Mouse (Mus musculus) cortical plate, adult 2 months (tissue): ENCODE results near the gene Clip2. TPM values are rescaled to one million over a fixed set of nuclear protein-coding genes. Genes with fewer than 3 reads are reported as not detected.

Experiments
- H3K27ac ChIP-seq: fragments of 200-500 bp; 2 replicates; pipeline ENCODE4 v1.5.1; 2012; ENCODE audit warnings: low read length, control low read depth, inconsistent platforms; ENCODE audit not compliant: insufficient read depth
- H3K4me1 ChIP-seq: fragments of 200-500 bp; 2 replicates; pipeline ENCODE4 v1.6.1; 2011; ENCODE audit warnings: low read length; ENCODE audit not compliant: control insufficient read depth, insufficient read depth
- H3K4me3 ChIP-seq: fragments of 200-500 bp; 2 replicates; pipeline ENCODE4 v1.5.1; 2011; ENCODE audit warnings: mild to moderate bottlenecking, low read length, control low read depth; ENCODE audit not compliant: insufficient read depth
- CTCF ChIP-seq: fragments of 200-500 bp; IDR thresholded peaks from 2 replicates; pipeline ENCODE4 v1.5.1; 2011; ENCODE audit warnings: mild to moderate bottlenecking, control low read depth, low read length; ENCODE audit not compliant: insufficient read depth; ENCODE audit errors: extremely low read depth
- POLR2A ChIP-seq: fragments of 200-500 bp; IDR thresholded peaks from 2 replicates; pipeline ENCODE4 v1.6.1; 2011; ENCODE audit warnings: mild to moderate bottlenecking, low read length, control low read depth; ENCODE audit not compliant: insufficient read depth; ENCODE audit errors: extremely low read depth
- polyA plus RNA-seq: library from polyadenylated mRNA; depleted of rRNA; stranded (reverse); fragments of >200 nt; gene quantifications from 2 replicates; pipeline ENCODE4 v1.2.3, GENCODE M21; 2012

The Clip2 gene
- polyA plus RNA-seq, 1 experiment: 74.1 TPM

DNA sequence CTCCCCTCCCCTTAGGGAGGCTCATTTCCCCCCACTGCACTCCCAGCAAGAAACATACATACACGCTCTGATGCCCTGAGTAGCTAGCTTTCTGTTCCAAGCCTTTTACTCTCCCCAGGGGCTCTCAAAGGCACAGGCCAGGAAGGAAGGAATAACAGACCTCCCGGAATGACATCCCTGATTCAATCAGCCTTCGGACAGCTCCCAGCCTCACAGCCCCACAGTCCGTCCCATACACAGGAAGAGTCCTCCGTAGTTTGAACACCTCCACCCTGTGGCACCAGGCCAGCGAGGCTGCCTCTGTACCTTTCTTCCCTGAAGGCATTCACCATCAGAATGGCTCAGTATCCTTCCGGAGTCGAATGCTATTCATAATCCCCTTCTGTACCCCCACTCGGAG is 23.7 kb downstream of the Clip2 start:
- no peak for TF ChIP-seq POLR2A
- TF ChIP-seq CTCF: no peak
- H3K27ac ChIP-seq: 0 out of 2 replicates have a peak overlapping the region, but pooled peaks have one; percentile 38
- H3K4me3 ChIP-seq: no peak overlapping the region
- H3K4me1 ChIP-seq: peaks cover 5% of the 10 kb centered on the region

DNA sequence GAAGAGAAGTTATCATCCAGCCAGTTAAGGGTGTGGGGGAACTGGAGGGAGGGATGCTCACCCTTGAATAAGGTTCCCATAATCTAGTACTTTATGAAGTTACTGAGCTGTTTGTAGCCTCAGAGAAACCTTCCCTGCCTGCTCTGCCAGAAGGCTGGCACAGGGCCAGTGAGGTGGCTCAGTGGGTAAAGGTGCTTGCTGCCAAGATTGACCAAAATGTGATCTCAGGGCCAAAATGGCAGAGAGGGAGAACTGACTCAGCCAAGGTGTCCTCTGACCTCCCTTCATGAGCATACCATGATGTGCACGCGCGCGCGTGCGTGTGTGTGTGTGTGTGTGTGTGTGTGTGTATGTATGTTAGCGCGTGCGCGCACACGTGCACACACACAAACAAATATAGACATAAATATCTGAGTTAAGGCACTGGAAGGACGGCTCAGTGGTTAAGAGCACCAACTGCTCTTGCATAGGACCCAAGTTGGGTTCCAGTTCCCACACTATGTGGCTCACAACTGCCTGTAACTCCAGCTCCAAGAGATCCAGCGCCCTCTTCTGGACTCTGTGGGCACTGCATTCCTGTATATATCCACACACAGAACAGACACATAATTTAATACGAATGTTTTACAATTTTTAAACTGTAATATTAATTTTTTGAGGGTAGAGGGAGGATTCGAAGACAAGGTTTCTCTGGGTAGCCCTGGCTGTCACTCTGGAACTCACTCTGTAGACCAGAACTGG is 26.1 kb downstream of the Clip2 start:
- H3K4me1 ChIP-seq: peaks cover 7% of the 10 kb centered on the region
- H3K27ac ChIP-seq: no peak overlapping the region
- no peak for TF ChIP-seq POLR2A
- TF ChIP-seq CTCF: 0 out of 2 replicates have a peak, but pooled peaks have one; percentile 3
- no peak overlapping the region for H3K4me3 ChIP-seq

- TF ChIP-seq CTCF (no peak), POLR2A (no peak)
- Histone ChIP-seq H3K4me3 (no peak overlapping the region), H3K4me1 (peaks cover 10% of the 10 kb centered on the region), H3K27ac (no peak overlapping the region)
These were observed 28.5 kb downstream of the Clip2 start for GRCm38 (mm10) chr5:134523728-134524127.

GRCm38 (mm10) chr5:134522524-134522923 is 29.7 kb downstream of the Clip2 start:
- TF ChIP-seq CTCF: no peak
- no peak for TF ChIP-seq POLR2A

DNA sequence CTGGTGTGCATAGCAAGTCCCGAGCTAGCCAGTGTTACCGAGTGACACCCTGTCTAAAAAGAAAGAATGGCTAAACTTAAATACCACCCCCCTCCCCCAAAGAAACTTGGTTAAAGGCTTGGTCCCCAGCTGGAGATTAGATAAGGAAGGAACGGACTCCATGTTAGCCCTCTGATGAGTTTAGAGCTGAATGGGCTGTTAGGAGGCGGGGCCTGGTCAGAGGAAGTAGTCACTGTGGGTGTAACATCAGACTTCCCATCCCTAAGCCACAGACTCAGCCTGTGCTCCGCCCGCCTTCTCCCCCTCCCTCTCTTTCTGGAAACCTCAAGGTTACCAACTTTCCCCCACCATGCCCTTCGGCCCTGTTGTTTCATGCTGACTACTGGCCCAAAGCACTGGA is 30.4 kb downstream of the Clip2 start:
- peak overlapping the region; percentile 12; the same call in 1 of the 2 replicates for H3K27ac ChIP-seq
- no peak overlapping the region for H3K4me3 ChIP-seq
- TF ChIP-seq CTCF: no peak
- TF ChIP-seq POLR2A: no peak
- peaks cover 10% of the 10 kb centered on the region for H3K4me1 ChIP-seq

More at GRCm38 (mm10) chr5:134522524-134522923, 29.7 kb downstream of the Clip2 start:
- Histone ChIP-seq H3K27ac (no peak overlapping the region), H3K4me1 (peaks cover 10% of the 10 kb centered on the region), H3K4me3 (no peak overlapping the region)

GRCm38 (mm10) chr5:134521131-134521530 is 31.1 kb downstream of the Clip2 start:
- peak overlapping the region; percentile 33; the same call in 1 of the 2 replicates for H3K27ac ChIP-seq
- no peak overlapping the region for H3K4me3 ChIP-seq
- no peak for TF ChIP-seq POLR2A
- TF ChIP-seq CTCF: no peak
- peaks cover 10% of the 10 kb centered on the region for H3K4me1 ChIP-seq

- no peak for TF ChIP-seq CTCF
- H3K27ac ChIP-seq: peak overlapping the region; percentile 42; the same call in 1 of the 2 replicates
- peaks cover 10% of the 10 kb centered on the region for H3K4me1 ChIP-seq
- H3K4me3 ChIP-seq: no peak overlapping the region
These were observed 32.1 kb downstream of the Clip2 start for GRCm38 (mm10) chr5:134520120-134520519.

DNA sequence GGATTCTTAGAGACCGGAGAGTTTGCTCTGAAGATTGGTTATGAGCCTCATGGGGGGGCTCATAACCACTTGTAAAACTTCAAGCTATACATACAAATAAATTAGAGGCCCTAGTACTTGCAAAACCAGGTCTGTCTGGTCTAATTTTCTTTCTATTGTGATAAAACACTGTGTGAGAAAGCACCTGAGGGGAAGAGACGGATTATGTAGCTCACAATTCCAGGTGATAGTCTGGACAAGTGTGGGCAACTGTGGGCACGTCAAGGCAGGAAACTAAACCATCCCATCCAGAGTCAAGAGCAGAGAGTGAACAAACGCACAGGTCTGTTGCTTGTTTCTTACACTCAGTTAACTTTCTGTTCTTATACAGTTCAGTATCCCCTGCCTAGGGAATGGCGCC is 32.8 kb downstream of the Clip2 start:
- Histone ChIP-seq H3K4me1 (peaks cover 10% of the 10 kb centered on the region), H3K27ac (peak overlapping the region; percentile 42; the same call in 1 of the 2 replicates), H3K4me3 (no peak overlapping the region)
- TF ChIP-seq POLR2A (no peak), CTCF (no peak)

GRCm38 (mm10) chr5:134512086-134512485 is 40.1 kb downstream of the Clip2 start:
- Histone ChIP-seq H3K27ac (no peak overlapping the region), H3K4me1 (peaks cover 5% of the 10 kb centered on the region), H3K4me3 (no peak overlapping the region)
- TF ChIP-seq POLR2A (no peak), CTCF (no peak)

DNA sequence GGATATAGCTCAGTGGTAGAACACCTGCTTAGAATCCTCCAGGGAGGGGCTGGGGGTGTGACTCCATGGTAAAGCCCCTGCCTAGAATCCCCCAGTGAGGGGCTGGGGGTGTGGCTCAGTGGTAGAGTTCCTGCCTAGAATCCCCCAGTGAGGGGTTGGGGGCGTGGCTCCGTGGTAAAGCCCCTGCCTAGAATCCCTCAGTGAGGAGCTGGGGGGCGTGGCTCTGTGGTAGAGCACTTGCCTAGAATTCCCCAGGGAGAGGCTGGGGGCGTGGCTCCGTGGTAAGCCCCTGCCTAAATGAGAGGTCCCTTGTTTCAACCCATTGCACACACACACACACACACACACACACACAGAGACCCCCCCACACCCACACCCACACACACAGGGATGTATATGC is 42.0 kb downstream of the Clip2 start:
- TF ChIP-seq CTCF (no peak), POLR2A (no peak)
- no peak overlapping the region for H3K4me3 ChIP-seq
- peaks cover 5% of the 10 kb centered on the region for H3K4me1 ChIP-seq
- no peak overlapping the region for H3K27ac ChIP-seq
